Mouse (Mus musculus): ENCODE measurements at regions not wholly inside any gene's neighbourhood (a gene's known extent, or its start where the extent isn't known, plus 50 kb on each side); places are given as distances from the start of the nearest gene placed in this dataset.

- no peak for DNase-seq
Observed at GRCm38 (mm10) chr17:4301142-4301853, 605.2 kb upstream of the Nox3 start.

- DNase-seq: no peak
Observed at GRCm38 (mm10) chr17:4311785-4312379, 615.8 kb upstream of the Nox3 start.

GRCm38 (mm10) chr17:4319141-4319540 lies 623.1 kb upstream of the Nox3 start:
- no peak for DNase-seq

GRCm38 (mm10) chr17:4328810-4329209 lies 632.7 kb upstream of the Nox3 start:
- DNase-seq: no peak

- DNase-seq: no peak
Observed at GRCm38 (mm10) chr17:4331650-4332049, 635.6 kb upstream of the Nox3 start.

GRCm38 (mm10) chr17:4333091-4333490 lies 637.0 kb upstream of the Nox3 start:
- no peak for DNase-seq

GRCm38 (mm10) chr17:4353018-4353417 lies 641.1 kb upstream of the Arid1b start:
- DNase-seq: no peak

- DNase-seq: no peak
Observed at GRCm38 (mm10) chr17:4355506-4356218, 638.5 kb upstream of the Arid1b start.

GRCm38 (mm10) chr17:4360413-4361320 lies 633.5 kb upstream of the Arid1b start:
- DNase-seq: no peak

GRCm38 (mm10) chr17:4365811-4366210 lies 628.3 kb upstream of the Arid1b start:
- DNase-seq: no peak

- no peak for DNase-seq
Observed at GRCm38 (mm10) chr17:4380449-4380848, 613.7 kb upstream of the Arid1b start.

- DNase-seq: no peak
Observed at GRCm38 (mm10) chr17:4380873-4381272, 613.3 kb upstream of the Arid1b start.

GRCm38 (mm10) chr17:4381896-4382685 lies 612.0 kb upstream of the Arid1b start:
- no peak for DNase-seq

- DNase-seq: no peak
Observed at GRCm38 (mm10) chr17:4382716-4383115, 611.4 kb upstream of the Arid1b start.

GRCm38 (mm10) chr17:4387616-4388015 lies 606.5 kb upstream of the Arid1b start:
- no peak for DNase-seq

- no peak for DNase-seq
Observed at GRCm38 (mm10) chr17:4390012-4390411, 604.1 kb upstream of the Arid1b start.

GRCm38 (mm10) chr17:4390577-4390976 lies 603.6 kb upstream of the Arid1b start:
- no peak for DNase-seq

- DNase-seq: no peak
Observed at GRCm38 (mm10) chr17:4391210-4391609, 602.9 kb upstream of the Arid1b start.

GRCm38 (mm10) chr17:4396119-4396518 lies 598.0 kb upstream of the Arid1b start:
- DNase-seq: no peak

GRCm38 (mm10) chr17:4417686-4418085 lies 576.4 kb upstream of the Arid1b start:
- DNase-seq: no peak

GRCm38 (mm10) chr17:4424451-4425168 lies 569.5 kb upstream of the Arid1b start:
- no peak for DNase-seq
